Mouse (Mus musculus): ENCODE measurements around the gene Slc35b2.

- TF ChIP-seq CTCF (conservative IDR thresholded peaks at IDR 0.05; ENCODE audit: low read length) (no peak), POU5F1 (IDR thresholded peaks at IDR 0.05; ENCODE audit: borderline replicate concordance, low read length) (no peak), NANOG (IDR thresholded peaks at IDR 0.05; ENCODE audit: borderline replicate concordance, low read length) (no peak)
Measured at GRCm38 (mm10) chr17:45589844-45590243, 26.2 kb downstream of the Slc35b2 start.

Measured in E14TG2a.4 (cell line).